Mouse (Mus musculus): ENCODE measurements around the gene Uba52. TPM values are rescaled to one million over a fixed set of nuclear protein-coding genes. Genes with fewer than 3 reads are reported as not detected.

The Uba52 gene
- polyA plus RNA-seq (2012; rRNA removed; ENCODE audit: low replicate concordance): 1,130 and 1,246 TPM in 2 replicates

DNA sequence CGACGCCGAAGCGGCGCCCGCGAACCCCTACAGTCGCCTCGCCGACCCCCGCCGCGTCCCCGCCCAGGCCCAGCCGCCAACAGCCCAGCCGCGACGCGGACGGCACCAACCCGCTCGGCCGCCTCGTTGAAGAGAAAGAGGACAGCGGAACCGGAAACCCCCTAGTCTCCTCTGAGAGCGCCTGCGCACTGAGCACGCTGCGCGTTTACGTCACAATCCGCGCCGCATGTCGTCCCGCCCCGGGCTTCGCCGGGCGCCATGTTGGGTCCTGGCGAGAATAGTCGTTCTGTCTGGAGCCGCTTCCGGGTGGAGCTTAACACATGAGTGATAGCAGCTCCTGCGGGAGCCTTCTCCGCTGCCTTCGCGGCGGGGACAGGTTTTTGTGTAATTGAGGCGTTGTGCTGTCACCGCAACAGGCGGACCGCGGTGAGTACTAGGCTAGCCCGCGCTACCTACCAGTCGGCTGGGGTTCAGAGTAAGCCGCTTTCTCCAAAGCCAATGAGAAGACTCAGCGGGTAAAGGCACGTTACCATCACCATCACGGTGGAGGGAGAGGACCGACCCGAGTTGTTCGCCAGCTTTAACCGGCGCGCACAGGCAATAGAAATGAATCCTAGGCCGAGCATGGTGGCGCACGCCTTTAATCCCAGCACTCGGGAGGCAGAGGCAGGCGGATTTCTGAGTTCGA is at the start of gene Uba52:
TSS of gene Uba52 (minus strand) at position 574 of the 688 bp plus-strand sequence.

DNA sequence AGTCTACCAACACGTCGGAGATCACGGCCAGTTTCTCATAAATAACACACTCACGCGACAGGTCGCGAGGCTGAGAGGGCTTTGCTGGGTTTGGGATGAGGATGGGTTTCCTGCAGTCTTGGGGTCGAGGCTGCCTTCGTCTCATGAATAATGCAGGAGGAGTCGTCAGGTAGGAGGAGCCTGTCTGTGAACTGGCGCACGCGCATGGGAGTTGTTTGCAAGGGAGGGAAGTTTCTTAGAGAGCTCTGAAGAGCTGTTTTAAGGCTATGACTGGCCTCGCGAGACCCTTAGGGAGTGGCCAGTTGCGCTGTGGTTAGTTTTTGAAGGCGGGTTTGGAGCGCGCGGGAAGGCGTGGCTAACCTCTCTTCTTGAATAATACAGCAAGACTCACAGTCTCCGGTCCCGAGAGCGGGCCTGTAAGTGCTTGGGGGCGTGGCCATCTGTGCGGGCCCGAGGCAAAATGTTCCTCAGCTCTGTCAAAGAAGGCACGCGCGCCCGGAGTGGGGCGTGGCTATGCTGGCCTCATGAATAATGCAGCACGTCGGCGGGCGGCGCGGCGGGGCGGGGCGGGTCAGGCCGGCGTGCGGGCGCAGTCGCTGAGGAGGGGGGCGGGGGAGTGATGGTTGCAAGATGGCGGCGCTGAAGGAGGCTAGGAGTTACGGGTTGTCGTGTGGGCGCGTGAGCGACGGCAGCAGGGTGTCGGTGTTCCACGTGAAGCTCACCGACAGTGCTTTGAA is 28.6 kb upstream of the Uba52 start, which contains the start of gene Ell:
TSS of gene Ell (plus strand) at position 381 of the 737 bp plus-strand sequence.

DNA sequence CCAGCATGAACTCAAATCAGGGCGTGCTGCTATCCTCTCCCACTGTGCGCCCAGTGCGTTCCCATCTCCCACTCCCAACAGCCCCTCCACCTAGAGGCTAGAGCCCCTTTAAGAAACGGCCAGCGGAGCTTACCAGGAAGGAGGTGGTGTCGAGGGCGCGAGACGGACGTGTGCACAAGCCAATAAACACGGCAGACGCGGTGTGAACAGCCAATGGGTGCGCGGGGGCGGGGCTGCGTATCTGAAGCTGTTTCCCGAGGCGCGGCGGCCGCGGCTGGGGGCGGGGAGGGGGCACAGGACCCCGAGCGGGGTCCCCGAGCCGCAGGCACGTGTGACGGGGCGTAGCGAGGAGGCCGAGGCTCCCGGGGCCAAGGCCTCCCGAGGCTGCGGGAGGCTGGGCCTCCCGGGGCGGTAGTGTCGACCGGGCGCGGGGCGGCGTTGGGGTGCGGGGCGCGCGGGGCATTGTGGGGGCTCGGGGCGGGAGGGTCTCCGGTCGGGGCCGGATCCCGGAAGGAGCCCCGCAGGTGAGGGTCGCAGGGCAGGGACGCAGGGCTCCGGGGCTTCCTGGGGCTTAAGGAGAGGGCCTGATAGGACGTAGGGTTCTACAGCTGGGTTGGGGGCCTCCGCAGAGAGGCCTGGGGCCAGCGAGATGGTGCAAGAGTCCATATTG is 17.0 kb upstream of the Uba52 start, which contains the start of the genes Fkbp8 and Kxd1:
TSS of gene Fkbp8 (plus strand) at position 213 of the 670 bp plus-strand sequence.
TSS of gene Kxd1 (minus strand) at position 445 of the 670 bp plus-strand sequence.

DNA sequence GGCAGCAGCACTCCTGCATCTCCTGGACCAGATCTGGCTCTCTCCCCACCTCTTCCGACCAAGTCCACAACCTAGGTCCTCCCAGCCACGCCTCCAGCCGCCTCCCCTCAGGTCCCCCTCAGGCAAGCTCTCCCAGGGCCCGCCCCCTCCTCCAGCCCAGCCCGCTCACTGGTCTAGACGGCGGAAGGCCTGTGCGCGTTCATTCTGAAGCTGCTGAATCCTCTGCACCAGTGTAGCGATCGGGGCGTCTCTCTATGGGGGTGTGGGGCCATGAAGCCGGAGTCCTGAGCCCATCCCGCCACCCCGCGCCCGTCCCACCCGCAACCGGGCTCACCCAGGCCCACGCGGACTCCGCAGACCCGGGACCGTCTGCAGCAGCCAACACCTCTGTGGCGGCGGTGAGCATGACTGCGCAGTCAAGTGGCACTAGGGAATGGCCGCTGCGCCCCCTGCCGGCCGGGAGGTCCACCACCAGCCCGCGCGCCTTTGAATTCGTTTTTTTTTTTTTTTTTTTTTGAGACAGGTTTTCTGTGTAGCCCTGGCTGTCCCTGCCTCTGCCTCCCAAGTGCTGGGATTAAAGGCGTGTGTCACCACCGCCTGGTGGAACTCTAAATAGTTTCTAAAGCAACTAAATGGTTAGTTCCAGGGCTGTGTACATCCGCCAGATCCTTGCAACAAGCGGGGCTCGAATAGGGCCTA is 4.1 kb downstream of the Uba52 start, which contains the start of gene Rex1bd:
TSS of gene Rex1bd (minus strand) at position 425 of the 699 bp plus-strand sequence.

DNA sequence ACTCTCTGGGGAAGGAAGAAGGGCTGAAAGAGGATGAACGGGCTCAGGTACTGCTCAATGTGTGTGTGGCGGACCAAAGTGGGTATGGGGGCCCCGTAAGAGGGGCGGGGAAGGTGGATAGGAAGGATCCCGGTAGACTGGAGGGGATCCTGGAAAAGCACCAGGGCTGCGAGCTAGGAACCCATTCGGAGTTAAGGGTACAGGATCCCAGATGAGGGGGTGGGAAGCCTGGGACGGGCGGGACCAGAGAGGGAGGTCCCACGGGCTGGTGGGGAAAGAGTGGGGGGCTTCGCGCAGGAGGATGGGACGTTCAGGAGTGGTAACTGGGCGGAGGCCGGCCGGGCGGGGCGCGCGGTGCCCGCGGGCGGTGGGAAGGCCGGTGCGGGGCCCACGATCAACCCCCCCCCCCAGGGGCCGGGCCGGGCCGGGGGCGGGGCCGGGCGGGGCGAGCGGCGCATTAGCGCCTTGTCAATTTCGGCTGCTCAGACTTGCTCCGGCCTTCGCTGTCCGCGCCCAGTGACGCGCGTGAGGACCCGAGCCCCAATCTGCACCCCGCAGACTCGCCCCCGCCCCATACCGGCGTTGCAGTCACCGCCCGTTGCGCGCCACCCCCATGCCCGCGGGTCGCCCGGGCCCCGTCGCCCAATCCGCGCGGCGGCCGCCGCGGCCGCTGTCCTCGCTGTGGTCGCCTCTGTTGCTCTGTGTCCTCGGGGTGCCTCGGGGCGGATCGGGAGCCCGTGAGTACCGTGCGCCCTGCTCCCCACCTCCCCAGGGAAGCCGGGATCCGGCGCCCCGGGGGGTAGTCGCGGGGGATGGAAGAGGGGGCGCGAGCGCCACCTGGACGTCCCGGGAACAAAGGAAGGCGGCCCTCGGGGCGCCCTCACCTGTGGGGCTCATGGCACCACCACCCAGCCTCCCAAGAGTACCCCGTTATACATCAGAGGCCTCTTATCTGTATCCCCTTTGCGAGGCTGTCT is 17.6 kb downstream of the Uba52 start, which contains the start of gene Crlf1:
TSS of gene Crlf1 (plus strand) at position 495 of the 977 bp plus-strand sequence.

DNA sequence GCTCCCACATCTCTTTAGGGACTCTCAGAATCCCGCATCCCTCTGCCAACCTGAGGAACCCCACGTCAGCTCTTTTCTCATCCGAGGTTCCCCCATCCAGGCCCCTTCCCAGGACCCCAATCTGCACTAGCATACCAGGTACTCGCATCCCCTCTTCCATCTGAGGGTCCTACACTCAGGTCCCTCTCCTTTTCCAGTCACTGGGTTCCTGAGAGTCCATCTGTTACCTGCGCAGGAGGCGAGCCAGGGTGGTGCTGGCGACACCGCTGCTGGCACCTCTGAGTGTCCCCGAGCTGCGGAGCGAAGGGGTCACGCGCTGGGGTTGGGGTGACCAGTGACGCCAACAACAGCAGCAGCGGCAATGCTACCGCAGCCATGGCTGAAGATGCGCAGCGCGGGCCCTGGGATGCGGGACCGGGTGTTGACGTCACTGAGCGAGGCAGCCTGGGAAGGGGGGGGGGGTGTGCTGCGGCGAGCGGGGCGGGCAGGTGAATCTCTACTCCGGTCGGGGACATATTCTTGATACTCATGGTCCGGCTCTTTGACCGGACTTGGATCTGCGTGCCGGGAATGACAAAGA is 23.6 kb downstream of the Uba52 start, which contains the start of gene Tmem59l:
TSS of gene Tmem59l (minus strand) at position 418 of the 580 bp plus-strand sequence.

DNA sequence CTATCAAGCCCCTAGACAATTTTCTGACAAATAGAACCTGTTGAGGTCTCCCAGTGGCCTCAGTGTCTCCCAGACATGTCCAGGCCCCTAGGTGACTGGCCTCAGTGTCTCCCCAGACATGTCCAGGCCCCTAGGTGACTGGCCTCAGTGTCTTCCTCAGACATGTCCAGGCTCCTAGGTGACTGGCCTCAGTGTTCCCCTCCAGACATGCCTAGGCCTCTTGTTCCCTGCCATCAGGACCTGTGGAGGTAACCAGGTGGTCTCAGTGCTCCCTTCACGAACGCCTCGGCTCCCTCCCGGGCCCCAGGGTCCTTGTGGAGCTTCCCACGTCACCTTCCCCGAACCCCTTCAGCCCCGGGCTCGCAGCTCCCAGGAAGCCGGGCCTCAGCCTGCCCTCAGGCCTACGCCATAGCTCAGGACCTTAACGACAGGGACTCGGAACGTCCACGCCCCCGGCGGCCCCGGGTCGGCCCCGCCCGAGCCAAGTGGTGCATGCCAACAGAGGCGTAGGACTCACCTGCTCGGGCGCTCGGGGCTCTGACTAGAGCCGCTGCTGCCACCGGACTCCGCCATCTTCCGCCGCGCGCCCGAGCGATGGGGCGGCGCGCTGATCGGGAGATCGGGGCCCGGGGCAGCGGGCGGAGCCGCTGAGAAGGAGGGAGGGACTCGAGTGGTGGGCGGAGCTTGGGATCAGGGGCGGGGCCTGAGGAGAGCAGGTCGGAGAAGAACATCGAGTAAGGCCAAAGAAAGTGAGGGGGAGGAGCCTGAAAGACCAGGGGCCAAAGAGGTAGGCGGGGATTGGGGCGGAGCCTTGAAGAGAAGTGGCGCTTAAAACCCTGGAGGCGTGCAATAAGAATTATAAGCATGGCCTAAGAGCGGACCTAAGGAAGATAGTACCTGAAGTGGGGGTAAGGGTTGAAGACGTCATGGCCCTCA is 34.0 kb downstream of the Uba52 start, which contains the start of gene Klhl26:
TSS of gene Klhl26 (minus strand) at position 636 of the 936 bp plus-strand sequence.

Other genes starting within 250 kb of the Uba52 start
- 6.9 and 10.9 TPM in 2 replicates for gene Homer3, start 228.0 kb downstream of the Uba52 start, polyA plus RNA-seq (2012; rRNA removed; ENCODE audit: low replicate concordance)
- gene Ddx49, start 208.3 kb downstream of the Uba52 start, polyA plus RNA-seq (2012; rRNA removed; ENCODE audit: low replicate concordance): 54.8 and 59.0 TPM in 2 replicates
- 554 and 704 TPM in 2 replicates for gene Cope, start 208.3 kb downstream of the Uba52 start, polyA plus RNA-seq (2012; rRNA removed; ENCODE audit: low replicate concordance)
- 0.33 and 1.1 TPM in 2 replicates for gene Cers1, start 195.0 kb downstream of the Uba52 start, polyA plus RNA-seq (2012; rRNA removed; ENCODE audit: low replicate concordance)
- gene Gdf1, start 181.0 kb downstream of the Uba52 start, polyA plus RNA-seq (2012; rRNA removed; ENCODE audit: low replicate concordance): 0.98 and 0.99 TPM in 2 replicates
- 32.7 and 38.5 TPM in 2 replicates for gene Upf1, start 157.5 kb downstream of the Uba52 start, polyA plus RNA-seq (2012; rRNA removed; ENCODE audit: low replicate concordance)
- 0.12 and 0.51 TPM in 2 replicates for gene Comp, start 137.2 kb downstream of the Uba52 start, polyA plus RNA-seq (2012; rRNA removed; ENCODE audit: low replicate concordance)
- 12.2 and 17.8 TPM in 2 replicates for gene Crtc1, start 71.2 kb downstream of the Uba52 start, polyA plus RNA-seq (2012; rRNA removed; ENCODE audit: low replicate concordance)
- gene Klhl26, start 33.8 kb downstream of the Uba52 start, polyA plus RNA-seq (2012; rRNA removed; ENCODE audit: low replicate concordance): 22.5 and 31.2 TPM in 2 replicates
- 2.5 TPM in 2 replicates for gene Tmem59l, start 23.4 kb downstream of the Uba52 start, polyA plus RNA-seq (2012; rRNA removed; ENCODE audit: low replicate concordance)
- gene Crlf1, start 17.6 kb downstream of the Uba52 start, polyA plus RNA-seq (2012; rRNA removed; ENCODE audit: low replicate concordance): 2.7 and 9.8 TPM in 2 replicates
- 137 and 190 TPM in 2 replicates for gene Rex1bd, start 4.0 kb downstream of the Uba52 start, polyA plus RNA-seq (2012; rRNA removed; ENCODE audit: low replicate concordance)
- gene Fkbp8, start 16.9 kb upstream of the Uba52 start, polyA plus RNA-seq (2012; rRNA removed; ENCODE audit: low replicate concordance): 325 and 545 TPM in 2 replicates
- 64.0 and 85.0 TPM in 2 replicates for gene Kxd1, start 17.2 kb upstream of the Uba52 start, polyA plus RNA-seq (2012; rRNA removed; ENCODE audit: low replicate concordance)
- 25.2 and 37.0 TPM in 2 replicates for gene Ell, start 28.7 kb upstream of the Uba52 start, polyA plus RNA-seq (2012; rRNA removed; ENCODE audit: low replicate concordance)
- gene Isyna1, start 83.6 kb upstream of the Uba52 start, polyA plus RNA-seq (2012; rRNA removed; ENCODE audit: low replicate concordance): 89.0 and 112 TPM in 2 replicates
- 192 and 205 TPM in 2 replicates for gene Ssbp4, start 98.1 kb upstream of the Uba52 start, polyA plus RNA-seq (2012; rRNA removed; ENCODE audit: low replicate concordance)
- gene Lrrc25, start 105.4 kb upstream of the Uba52 start, polyA plus RNA-seq (2012; rRNA removed; ENCODE audit: low replicate concordance): 5.9 and 12.7 TPM in 2 replicates
- 7.2 and 7.6 TPM in 2 replicates for gene Gdf15, start 121.7 kb upstream of the Uba52 start, polyA plus RNA-seq (2012; rRNA removed; ENCODE audit: low replicate concordance)
- 53.9 and 98.0 TPM in 2 replicates for gene Pgpep1, start 149.6 kb upstream of the Uba52 start, polyA plus RNA-seq (2012; rRNA removed; ENCODE audit: low replicate concordance)
- 82.4 and 136 TPM in 2 replicates for gene Lsm4, start 162.4 kb upstream of the Uba52 start, polyA plus RNA-seq (2012; rRNA removed; ENCODE audit: low replicate concordance)
- gene Jund, start 188.1 kb upstream of the Uba52 start, polyA plus RNA-seq (2012; rRNA removed; ENCODE audit: low replicate concordance): 654 and 1,953 TPM in 2 replicates
- gene Iqcn, start 192.7 kb upstream of the Uba52 start, polyA plus RNA-seq (2012; rRNA removed; ENCODE audit: low replicate concordance): 0.01 and 0.06 TPM in 2 replicates
- gene Gm3336, start 207.7 kb upstream of the Uba52 start, polyA plus RNA-seq (2012; rRNA removed; ENCODE audit: low replicate concordance): 39.9 and 50.2 TPM in 2 replicates
- gene Pde4c, start 212.9 kb upstream of the Uba52 start, polyA plus RNA-seq (2012; rRNA removed; ENCODE audit: low replicate concordance): 5.2 and 15.1 TPM in 2 replicates
- 30.3 and 33.5 TPM in 2 replicates for gene Rab3a, start 243.9 kb upstream of the Uba52 start, polyA plus RNA-seq (2012; rRNA removed; ENCODE audit: low replicate concordance)